Mouse (Mus musculus) forebrain, embryonic 14.5 days (tissue): ENCODE measurements around the gene Tex21. TPM values are rescaled to one million over a fixed set of nuclear protein-coding genes. Genes with fewer than 3 reads are reported as not detected.
A peak's percentile ranks its signal among the peaks of the same experiment; 100 is the strongest.
"Not testable (repeated sequence)": the region's sequence is repeated elsewhere in the genome, so short reads cannot be mapped to it uniquely, and the experiment has no call there.

Experiments
- ATAC-seq: fragments of 200-750 bp; cut with Nextera tagmentation; 2 replicates; pipeline ENCODE4 v1.8.0; 2017; ENCODE audit warnings: mild to moderate bottlenecking, moderate library complexity
- DNase-seq: peaks from one replicate; pipeline ENCODE4 v3.0.0-alpha.2; 2015; ENCODE audit warnings: low spot score
- H3K27ac ChIP-seq: fragments of 300-500 bp; sonication (generic); 2 replicates; pipeline ENCODE4 v1.5.1; 2014; ENCODE audit warnings: low read depth, mild to moderate bottlenecking, control low read depth, low read length, moderate library complexity
- H3K27me3 ChIP-seq: fragments of 300-500 bp; sonication (generic); replicated peaks from 2 replicates; pipeline ENCODE4 v1.6.1; 2014; ENCODE audit warnings: low read length, control low read depth, mixed read lengths; ENCODE audit not compliant: control insufficient read depth, insufficient read depth
- H3K36me3 ChIP-seq: fragments of 300-500 bp; sonication (generic); 2 replicates; pipeline ENCODE4 v1.6.1; 2014; ENCODE audit warnings: low read length, control low read depth; ENCODE audit not compliant: control insufficient read depth, insufficient read depth
- H3K4me1 ChIP-seq: fragments of 300-500 bp; sonication (generic); 2 replicates; pipeline ENCODE4 v1.6.1; 2014; ENCODE audit warnings: antibody characterized with exemption, low read length, control low read depth; ENCODE audit not compliant: control insufficient read depth, insufficient read depth
- H3K4me2 ChIP-seq: fragments of 300-500 bp; sonication (generic); 2 replicates; pipeline ENCODE4 v1.6.1; 2014; ENCODE audit warnings: mild to moderate bottlenecking, control low read depth, low read length
- H3K4me3 ChIP-seq: fragments of 300-500 bp; sonication (generic); 2 replicates; pipeline ENCODE4 v1.5.1; 2014; ENCODE audit warnings: low read depth, low read length, control low read depth
- H3K9ac ChIP-seq: fragments of 300-500 bp; sonication (generic); 2 replicates; pipeline ENCODE4 v1.6.1; 2014; ENCODE audit warnings: mild to moderate bottlenecking, low read length, control low read depth, moderate library complexity
- H3K9me3 ChIP-seq: fragments of 300-500 bp; sonication (generic); replicated peaks from 2 replicates; pipeline ENCODE4 v1.6.1; 2016; ENCODE audit warnings: low read length, control low read depth, mixed read lengths; ENCODE audit not compliant: control insufficient read depth
- WGBS: fragments of 180-500 bp; shearing (Covaris S2); extraction: QIAGEN DNeasy Blood & Tissue Kit; methylation state at CpG from one replicate; pipeline ENCODE4 v1.1.7; 2014; 5-methylcytosine and 5-hydroxymethylcytosine counted together
- polyA plus RNA-seq: library from polyadenylated mRNA; unstranded; fragments of >200 nt; fragmentation: Nextera tagmentation; extraction: Ambion mirVana; gene quantifications from 2 replicates; pipeline ENCODE4 v1.2.1, GENCODE M21; 2014

Gene Tex21
- polyA plus RNA-seq, 1 experiment from 2014 or later: not detected

GRCm38 (mm10) chr12:76180442-76180841 lies 66.1 kb downstream of the Tex21 start:
- Histone ChIP-seq H3K27me3 (peaks cover 3% of the 10 kb centered on the region; the same call in 1 of the 2 replicates), H3K27ac (no peak overlapping the region), H3K4me1 (0 out of 2 replicates have a peak, but pooled peaks cover 4% of the 10 kb centered on the region), H3K36me3 (no peaks in the 10 kb centered on the region), H3K4me3 (no peak overlapping the region), H3K9ac (no peak overlapping the region), H3K9me3 (no peaks in the 10 kb centered on the region), H3K4me2 (no peak overlapping the region)
- WGBS: 81% methylated on average over 6 of the region's 6 CpGs
- ATAC-seq (no peak), DNase-seq (no peak)

GRCm38 (mm10) chr12:76179527-76179926 lies 67.0 kb downstream of the Tex21 start:
- no peak for ATAC-seq
- H3K4me1 ChIP-seq: 0 out of 2 replicates have a peak, but pooled peaks cover 4% of the 10 kb centered on the region
- DNase-seq: no peak
- 50% methylated on average over 4 of the region's 4 CpGs for WGBS
- peaks cover 3% of the 10 kb centered on the region; the same call in 1 of the 2 replicates for H3K27me3 ChIP-seq
- no peaks in the 10 kb centered on the region for H3K9me3 ChIP-seq
- no peak overlapping the region for H3K27ac ChIP-seq
- no peak overlapping the region for H3K4me2 ChIP-seq
- no peak overlapping the region for H3K4me3 ChIP-seq
- H3K36me3 ChIP-seq: no peaks in the 10 kb centered on the region
- H3K9ac ChIP-seq: no peak overlapping the region

- H3K9me3 ChIP-seq: no peaks in the 10 kb centered on the region
- H3K27me3 ChIP-seq: peaks cover 3% of the 10 kb centered on the region; the same call in 1 of the 2 replicates
- ATAC-seq: no peak
- no peak overlapping the region for H3K4me2 ChIP-seq
- whole genome bisulfite sequencing: 40% methylated on average over 5 of the region's 5 CpGs
- no peak for DNase-seq
- no peaks in the 10 kb centered on the region for H3K36me3 ChIP-seq
- no peak overlapping the region for H3K27ac ChIP-seq
- no peak overlapping the region for H3K4me3 ChIP-seq
- 0 out of 2 replicates have a peak, but pooled peaks cover 4% of the 10 kb centered on the region for H3K4me1 ChIP-seq
- no peak overlapping the region for H3K9ac ChIP-seq
Measured at GRCm38 (mm10) chr12:76179051-76179450, 67.5 kb downstream of the Tex21 start.

- Histone ChIP-seq H3K4me3 (peak overlapping the region; percentile 41; the same call in 1 of the 2 replicates), H3K9ac (no peak overlapping the region), H3K27me3 (peaks cover 3% of the 10 kb centered on the region; the same call in 1 of the 2 replicates), H3K4me2 (peak overlapping the region; percentile 99), H3K9me3 (no peaks in the 10 kb centered on the region), H3K27ac (no peak overlapping the region), H3K36me3 (no peaks in the 10 kb centered on the region), H3K4me1 (0 out of 2 replicates have a peak, but pooled peaks cover 4% of the 10 kb centered on the region)
- WGBS: 39% methylated on average over 15 of the region's 16 CpGs
- DNase-seq: peak; percentile 77
- ATAC-seq: peak; percentile 78
Measured at GRCm38 (mm10) chr12:76177864-76178518, 68.6 kb downstream of the Tex21 start.

- Histone ChIP-seq H3K9ac (peak within 1 kb of the TSS; percentile 53), H3K4me3 (peak within 1 kb of the TSS; percentile 41), H3K4me1 (0 out of 2 replicates have a peak, but pooled peaks cover 4% of the 10 kb centered on the region), H3K4me2 (peak within 1 kb of the TSS; percentile 99), H3K9me3 (no peaks in the 10 kb centered on the region), H3K27ac (no peak within 1 kb of the TSS), H3K36me3 (no peaks in the 10 kb centered on the region), H3K27me3 (peaks cover 3% of the 10 kb centered on the region; the same call in 1 of the 2 replicates)
- ATAC-seq (peak; percentile 72), DNase-seq (peak; percentile 60)
- under 1% methylated on average over 39 of the region's 39 CpGs for WGBS
Measured at GRCm38 (mm10) chr12:76177000-76177863, 69.3 kb downstream of the Tex21 start, which contains the start of gene Esr2. Gene Esr2 (minus strand): TSS chr12:76177259.

GRCm38 (mm10) chr12:76165641-76166040 lies 80.9 kb downstream of the Tex21 start:
- Histone ChIP-seq H3K4me2 (no peak overlapping the region), H3K36me3 (no peaks in the 10 kb centered on the region), H3K4me3 (no peak overlapping the region), H3K9ac (no peak overlapping the region), H3K27me3 (no peaks in the 10 kb centered on the region), H3K4me1 (no peaks in the 10 kb centered on the region), H3K9me3 (no peaks in the 10 kb centered on the region), H3K27ac (no peak overlapping the region)
- DNase-seq (no peak), ATAC-seq (no peak)
- WGBS: 68% methylated on average over 5 of the region's 5 CpGs

GRCm38 (mm10) chr12:76152389-76152788 lies 94.2 kb downstream of the Tex21 start:
- Histone ChIP-seq H3K4me2 (peak overlapping the region; percentile 53), H3K4me3 (peak overlapping the region; percentile 25), H3K9ac (peak overlapping the region; percentile 53)
- H3K9me3 ChIP-seq, H3K4me1 ChIP-seq, DNase-seq, H3K36me3 ChIP-seq, H3K27me3 ChIP-seq, ATAC-seq, H3K27ac ChIP-seq: not testable (repeated sequence)
- WGBS: 16% methylated on average over 30 of the region's 30 CpGs
